Comparison of ENCODE assay signal across 7 mouse cellular contexts in the genomic region with DNA sequence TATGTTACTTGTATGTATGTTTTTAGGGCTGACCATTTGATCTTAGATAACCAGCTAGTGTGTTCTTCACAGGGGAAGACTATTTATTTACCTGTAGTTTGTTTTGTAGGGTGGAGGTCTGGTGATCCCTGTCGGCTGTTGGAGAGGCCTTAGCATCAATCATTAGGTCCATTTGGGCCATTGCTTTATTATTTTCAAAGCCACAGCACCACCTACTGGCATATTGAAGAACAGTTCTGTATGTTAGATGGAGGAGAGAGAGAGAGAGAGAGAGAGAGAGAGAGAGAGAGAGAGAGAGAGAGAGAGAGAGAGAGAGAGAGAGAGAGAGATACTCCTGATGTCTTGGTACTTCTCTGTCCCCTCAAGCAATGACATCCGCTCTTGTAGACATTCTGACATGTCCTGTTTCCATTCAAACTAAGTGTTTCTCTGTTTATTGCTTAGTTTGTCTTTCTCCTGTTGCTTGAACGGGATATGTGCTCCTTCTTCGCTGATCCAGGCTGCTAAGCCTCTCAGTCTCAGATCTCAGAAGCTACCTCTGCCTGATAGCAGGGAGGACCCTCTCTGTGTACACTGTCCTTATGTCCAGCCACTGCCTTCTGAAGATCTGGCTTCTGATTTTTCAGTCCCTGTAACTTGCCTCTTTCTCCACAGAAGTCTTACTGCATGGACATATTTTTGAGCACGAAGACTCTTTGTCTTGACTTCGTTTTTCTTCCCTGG. TPM values are rescaled to one million over a fixed set of nuclear protein-coding genes. Genes with fewer than 3 reads are reported as not detected.
A peak's percentile ranks its signal among the peaks of the same experiment; 100 is the strongest.
DNase-seq lines count a peak whose midpoint lies in the region; ATAC-seq lines count a peak whose summit lies in the region.

No protein-coding gene starts in this region.

- 50% methylated on average over 6 of the region's 6 CpGs for WGBS in forebrain, embryonic 16.5 days
- 34% methylated on average over 6 of the region's 6 CpGs for WGBS in liver, embryonic 16.5 days (ENCODE audit: insufficient replicate concordance)

- no peak overlapping the region for H3K27ac ChIP-seq in forebrain, embryonic 16.5 days (ENCODE audit: low read length)
- no peak overlapping the region for H3K27ac ChIP-seq in liver, embryonic 16.5 days (ENCODE audit: low read length)

- no peaks in the 10 kb centered on the region for H3K36me3 ChIP-seq in forebrain, embryonic 16.5 days (ENCODE audit: control insufficient read depth, insufficient read depth)
- no peaks in the 10 kb centered on the region for H3K36me3 ChIP-seq in liver, embryonic 16.5 days (ENCODE audit: control insufficient read depth, insufficient read depth)

- no peaks in the 10 kb centered on the region for H3K27me3 ChIP-seq in forebrain, embryonic 16.5 days (replicated peaks; ENCODE audit: control insufficient read depth, insufficient read depth, low read length)
- no peaks in the 10 kb centered on the region for H3K27me3 ChIP-seq in liver, embryonic 16.5 days (ENCODE audit: control insufficient read depth, insufficient read depth, low read depth, low read length)

- no peak overlapping the region for H3K9ac ChIP-seq in forebrain, embryonic 16.5 days (replicated peaks; ENCODE audit: low read depth, low read length)
- H3K9ac ChIP-seq in liver, embryonic 16.5 days (ENCODE audit: low read depth, low read length) = no peak overlapping the region

- ATAC-seq in cerebellum, adult (ENCODE audit: insufficient number of reproducible peaks, low FRiP score, low TSS enrichment) = peak; percentile 79
- peak; percentile 59 for ATAC-seq in forebrain, embryonic 16.5 days
- ATAC-seq in liver, embryonic 16.5 days (ENCODE audit: low read depth) = peak; percentile 55; the same call in 1 of the 2 replicates

- H3K4me3 ChIP-seq in forebrain, embryonic 16.5 days (replicated peaks; ENCODE audit: low read length) = no peak overlapping the region
- no peak overlapping the region for H3K4me3 ChIP-seq in liver, embryonic 16.5 days (ENCODE audit: low read depth, low read length)

- no peak overlapping the region for H3K4me2 ChIP-seq in forebrain, embryonic 16.5 days (ENCODE audit: low read length)
- no peak overlapping the region for H3K4me2 ChIP-seq in liver, embryonic 16.5 days (ENCODE audit: low read depth, low read length)

- no peaks in the 10 kb centered on the region for H3K9me3 ChIP-seq in forebrain, embryonic 16.5 days (ENCODE audit: control insufficient read depth, low read length)
- no peaks in the 10 kb centered on the region for H3K9me3 ChIP-seq in liver, embryonic 16.5 days (replicated peaks; ENCODE audit: control insufficient read depth, low read length)

- no peaks in the 10 kb centered on the region; the same call in 1 of the 2 replicates for H3K4me1 ChIP-seq in forebrain, embryonic 16.5 days (replicated peaks; ENCODE audit: control insufficient read depth, insufficient read depth, low read length)
- peaks cover 4% of the 10 kb centered on the region for H3K4me1 ChIP-seq in liver, embryonic 16.5 days (ENCODE audit: control insufficient read depth, low read depth, low read length)

- DNase-seq in 3134 (ENCODE audit: extremely low read depth, insufficient read length, low spot score) = peak; percentile 46
- peak; percentile 61 to 67 for DNase-seq in B cell, adult 2 months
- DNase-seq in kidney, postnatal 10 days = peak; percentile 47
- DNase-seq in retina, adult 2 months (ENCODE audit: low read depth, low spot score) = peak; percentile 71

RNA-seq across cellular contexts. Expression of gene Fam241a, which starts 52.9 kb away (rescaled TPM):
- polyA plus RNA-seq in forebrain, embryonic 16.5 days (2015; fragmentation: Nextera tagmentation; extraction: Ambion mirVana) = 10.2 and 10.5 TPM in 2 replicates
- polyA plus RNA-seq in liver, embryonic 16.5 days (2015; fragmentation: Nextera tagmentation; extraction: Ambion mirVana) = 30.8 and 32.7 TPM in 2 replicates
